Mouse (Mus musculus): ENCODE measurements around the gene Tcap.

DNA sequence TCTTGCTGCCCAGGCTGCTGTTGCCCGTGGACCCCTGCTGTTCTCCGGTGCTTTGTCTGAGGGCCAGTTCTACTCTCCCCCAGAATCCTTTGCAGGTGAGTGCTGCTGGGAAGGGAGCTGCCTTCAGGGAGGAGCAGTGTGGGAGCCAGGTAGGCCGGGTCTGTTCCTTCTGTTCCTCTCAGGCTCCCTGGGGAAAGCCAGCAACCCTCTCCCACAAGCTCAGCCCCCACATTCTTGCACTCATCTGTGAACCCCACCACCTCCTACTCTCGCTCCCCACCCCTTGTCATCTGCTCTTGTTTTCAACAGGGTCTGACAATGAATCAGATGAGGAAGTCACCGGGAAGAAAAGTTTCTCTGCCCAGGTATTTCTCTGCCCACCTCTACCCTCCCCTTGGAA lies 6.9 kb upstream of the Tcap start:
- no peak for TF ChIP-seq POLR2A (IDR thresholded peaks at IDR 0.05; ENCODE audit: insufficient read depth, low read depth, low read length)
- TF ChIP-seq CTCF (IDR thresholded peaks at IDR 0.05) = no peak

All from heart, adult 2 months (tissue).